ENCODE assay signal across 7 mouse cellular contexts in the genomic region with DNA sequence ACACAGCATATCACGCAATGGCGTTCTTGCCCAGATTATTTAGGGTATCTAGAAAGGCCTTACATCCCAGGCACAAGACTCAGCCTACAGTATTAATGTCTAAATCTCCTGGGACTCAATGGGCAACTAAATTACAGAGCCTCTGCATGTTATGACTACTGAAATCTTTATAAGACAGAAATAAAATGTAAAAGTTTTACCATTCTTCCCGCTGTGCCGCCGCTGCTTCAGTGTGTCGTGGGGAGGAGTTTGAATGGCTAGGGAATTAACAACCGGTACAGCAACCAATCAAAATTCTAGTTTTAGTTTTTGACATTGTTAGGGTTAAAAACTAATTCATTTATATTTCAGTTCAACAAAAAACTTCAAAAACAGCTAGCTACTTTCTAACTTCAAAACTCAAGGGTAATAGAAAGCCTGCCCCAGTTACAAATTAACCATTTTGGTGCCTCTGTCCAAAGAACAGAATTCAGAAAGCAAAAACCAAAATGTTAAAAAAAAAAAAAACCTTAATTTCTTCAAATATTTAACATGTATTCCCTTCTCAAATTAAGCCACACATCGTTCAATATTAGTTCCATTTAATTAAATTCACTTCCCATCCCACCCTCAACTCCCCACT. TPM values are rescaled to one million over a fixed set of nuclear protein-coding genes. Genes with fewer than 3 reads are reported as not detected.
DNase-seq lines count a peak whose midpoint lies in the region; ATAC-seq and TF ChIP-seq lines count a peak whose summit lies in the region.

No protein-coding gene starts in this region.

- WGBS in neural tube, embryonic 11.5 days, result 23% methylated on average over 8 of the region's 8 CpGs
- 11% methylated on average over 8 of the region's 8 CpGs for WGBS in embryonic facial prominence, embryonic 13.5 days
- 7% methylated on average over 8 of the region's 8 CpGs for WGBS in intestine, embryonic 16.5 days
- WGBS in olfactory bulb, adult 2 months, result 2% methylated on average over 8 of the region's 8 CpGs

- no peak for DNase-seq in neural tube, embryonic 11.5 days (ENCODE audit: low spot score)
- DNase-seq in neural tube, embryonic 10.5 days (ENCODE audit: extremely low spot score, low spot score), result no peak
- no peak for DNase-seq in left cerebral cortex, adult 8-10 months (ENCODE audit: low spot score in 2 of 2)
- DNase-seq in right cerebral cortex, postnatal 4 days, result no peak

- H3K27me3 ChIP-seq in neural tube, embryonic 11.5 days (ENCODE audit: control insufficient read depth, insufficient read depth, low read length), result no peaks in the 10 kb centered on the region
- H3K27me3 ChIP-seq in embryonic facial prominence, embryonic 13.5 days, result no peaks in the 10 kb centered on the region
- no peaks in the 10 kb centered on the region for H3K27me3 ChIP-seq in intestine, embryonic 16.5 days (replicated peaks; ENCODE audit: control insufficient read depth, insufficient read depth, low read length)

- peaks cover 5% of the 10 kb centered on the region; the same call in 1 of the 2 replicates for H3K4me1 ChIP-seq in neural tube, embryonic 11.5 days (ENCODE audit: control insufficient read depth, insufficient read depth, low read length)
- H3K4me1 ChIP-seq in embryonic facial prominence, embryonic 13.5 days, result peaks cover 22% of the 10 kb centered on the region
- H3K4me1 ChIP-seq in intestine, embryonic 16.5 days (ENCODE audit: control insufficient read depth, insufficient read depth, low read length), result peaks cover 26% of the 10 kb centered on the region
- peaks cover 2% of the 10 kb centered on the region; the same call in 1 of the 2 replicates for H3K4me1 ChIP-seq in olfactory bulb, adult 2 months (ENCODE audit: control insufficient read depth, insufficient read depth, low read length)

- H3K36me3 ChIP-seq in neural tube, embryonic 11.5 days (ENCODE audit: control insufficient read depth, insufficient read depth, low read length), result no peaks in the 10 kb centered on the region
- H3K36me3 ChIP-seq in embryonic facial prominence, embryonic 13.5 days, result peaks cover 9% of the 10 kb centered on the region; the same call in 1 of the 2 replicates
- H3K36me3 ChIP-seq in intestine, embryonic 16.5 days (ENCODE audit: control insufficient read depth, insufficient read depth, low read length), result no peaks in the 10 kb centered on the region

- TF ChIP-seq CTCF in olfactory bulb, adult 2 months (IDR thresholded peaks at IDR 0.05; ENCODE audit: insufficient read depth, low read depth, low read length), result no peak

- no peak overlapping the region for H3K27ac ChIP-seq in neural tube, embryonic 11.5 days (ENCODE audit: low read depth, low read length)
- H3K27ac ChIP-seq in embryonic facial prominence, embryonic 13.5 days, result peak overlapping the region; percentile 99; the same call in 1 of the 2 replicates
- H3K27ac ChIP-seq in intestine, embryonic 16.5 days (ENCODE audit: low read length), result no peak overlapping the region
- no peak overlapping the region for H3K27ac ChIP-seq in olfactory bulb, adult 2 months (ENCODE audit: insufficient read depth, low read depth, low read length)

- no peak for TF ChIP-seq POLR2A in olfactory bulb, adult 2 months (IDR thresholded peaks at IDR 0.05; ENCODE audit: insufficient read depth, low read depth, low read length)

- H3K9me3 ChIP-seq in neural tube, embryonic 11.5 days (ENCODE audit: control insufficient read depth, low read length), result no peaks in the 10 kb centered on the region
- H3K9me3 ChIP-seq in embryonic facial prominence, embryonic 13.5 days, result no peaks in the 10 kb centered on the region
- no peaks in the 10 kb centered on the region for H3K9me3 ChIP-seq in intestine, embryonic 16.5 days (ENCODE audit: control insufficient read depth, low read length)

- H3K9ac ChIP-seq in neural tube, embryonic 11.5 days (ENCODE audit: low read length), result peak overlapping the region; percentile 99; the same call in 1 of the 2 replicates
- H3K9ac ChIP-seq in embryonic facial prominence, embryonic 13.5 days, result peak overlapping the region; percentile 99
- peak overlapping the region; percentile 99 for H3K9ac ChIP-seq in intestine, embryonic 16.5 days (ENCODE audit: low read depth, low read length)

- no peak for ATAC-seq in neural tube, embryonic 11.5 days (ENCODE audit: insufficient read depth, low FRiP score, low TSS enrichment)
- ATAC-seq in embryonic facial prominence, embryonic 13.5 days (ENCODE audit: insufficient number of reproducible peaks, insufficient read depth, low FRiP score, low TSS enrichment, low read depth), result no peak
- no peak for ATAC-seq in intestine, embryonic 16.5 days

- H3K4me3 ChIP-seq in neural tube, embryonic 11.5 days (ENCODE audit: low read depth, low read length), result peak overlapping the region; percentile 98
- H3K4me3 ChIP-seq in embryonic facial prominence, embryonic 13.5 days, result peak overlapping the region; percentile 94
- H3K4me3 ChIP-seq in intestine, embryonic 16.5 days (ENCODE audit: low read length), result peak overlapping the region; percentile 73
- 0 out of 2 replicates have a peak overlapping the region, but pooled peaks have one; percentile 10 for H3K4me3 ChIP-seq in olfactory bulb, adult 2 months (ENCODE audit: insufficient read depth, low read depth, low read length)

- peak overlapping the region; percentile 78 for H3K4me2 ChIP-seq in neural tube, embryonic 11.5 days (ENCODE audit: low read depth)
- H3K4me2 ChIP-seq in embryonic facial prominence, embryonic 13.5 days, result peak overlapping the region; percentile 84
- peak overlapping the region; percentile 80 for H3K4me2 ChIP-seq in intestine, embryonic 16.5 days (ENCODE audit: low read depth, low read length)

RNA-seq across cellular contexts. Expression of gene Hnrnpd, which starts 2.3 kb away (rescaled TPM):
- polyA plus RNA-seq in neural tube, embryonic 11.5 days (2014; fragmentation: Nextera tagmentation; extraction: Ambion mirVana), result 277 and 289 TPM in 2 replicates
- 245 and 246 TPM in 2 replicates for polyA plus RNA-seq in embryonic facial prominence, embryonic 13.5 days (2015; fragmentation: Nextera tagmentation; extraction: Ambion mirVana)
- polyA plus RNA-seq in intestine, embryonic 16.5 days (2015; fragmentation: Nextera tagmentation; extraction: Ambion mirVana), result 32.8 and 37.0 TPM in 2 replicates
- 775 TPM in 1 of 2 replicates, not detected in the other for polyA plus RNA-seq in olfactory bulb, adult 2 months (2012; ENCODE audit: insufficient read depth, insufficient read length, low replicate concordance, missing spikeins)
- total RNA-seq in left cerebral cortex, adult 8-10 months (2022), result 100 to 1,000 TPM; 182 to 239 (median 222) TPM

RNA-seq across cellular contexts. Expression of gene 4930524J08Rik, which starts 2.4 kb away (rescaled TPM):
- 2.1 and 2.2 TPM in 2 replicates for polyA plus RNA-seq in neural tube, embryonic 11.5 days (2014; fragmentation: Nextera tagmentation; extraction: Ambion mirVana)
- 3.2 and 3.4 TPM in 2 replicates for polyA plus RNA-seq in embryonic facial prominence, embryonic 13.5 days (2015; fragmentation: Nextera tagmentation; extraction: Ambion mirVana)
- 0.89 and 1.0 TPM in 2 replicates for polyA plus RNA-seq in intestine, embryonic 16.5 days (2015; fragmentation: Nextera tagmentation; extraction: Ambion mirVana)
- not detected in 2 replicates for polyA plus RNA-seq in olfactory bulb, adult 2 months (2012; ENCODE audit: insufficient read depth, insufficient read length, low replicate concordance, missing spikeins)
- 1 to 10 TPM; 1.1 to 3.3 (median 1.6) TPM for total RNA-seq in left cerebral cortex, adult 8-10 months (2022)

Comparison
In these comparisons a context has a peak if more than half of its experiments do, and no peak if none do; other contexts are left out.
1. H3K4me3 ChIP-seq: peak in every context shown above with its lines; median percentile 98 in neural tube, embryonic 11.5 days; 94 in embryonic facial prominence, embryonic 13.5 days; 73 in intestine, embryonic 16.5 days; 10 in olfactory bulb, adult 2 months.